Mouse (Mus musculus): ENCODE measurements around the gene Ccdc88a. TPM values are rescaled to one million over a fixed set of nuclear protein-coding genes. Genes with fewer than 3 reads are reported as not detected.
A peak's percentile ranks its signal among the peaks of the same experiment; 100 is the strongest.

Gene Ccdc88a
- polyA plus RNA-seq, 1 experiment from 2014 or later = 45.3 TPM

- Histone ChIP-seq H3K9me3 (ENCODE audit: control insufficient read depth, low read length) (no peaks in the 10 kb centered on the region), H3K27ac (ENCODE audit: low read depth, low read length) (no peak overlapping the region), H3K27me3 (ENCODE audit: control insufficient read depth, insufficient read depth, low read length) (no peaks in the 10 kb centered on the region), H3K36me3 (ENCODE audit: control insufficient read depth, insufficient read depth, low read length) (peaks cover 8% of the 10 kb centered on the region; the same call in 1 of the 2 replicates), H3K4me3 (ENCODE audit: low read depth, low read length) (no peak overlapping the region), H3K4me1 (ENCODE audit: control insufficient read depth, insufficient read depth, low read length) (no peaks in the 10 kb centered on the region), H3K9ac (ENCODE audit: low read length) (no peak overlapping the region), H3K4me2 (ENCODE audit: low read depth) (no peak overlapping the region)
- WGBS = 90% methylated on average over 10 of the region's 10 CpGs
- DNase-seq (ENCODE audit: low spot score) (no peak), ATAC-seq (ENCODE audit: insufficient read depth, low FRiP score, low TSS enrichment) (no peak)
These were observed 130.8 kb downstream of the Ccdc88a start for GRCm38 (mm10) chr11:29503948-29504893.

- 93% methylated on average over 2 of the region's 2 CpGs for WGBS
- Histone ChIP-seq H3K4me3 (ENCODE audit: low read depth, low read length) (no peak overlapping the region), H3K27ac (ENCODE audit: low read depth, low read length) (no peak overlapping the region), H3K9me3 (ENCODE audit: control insufficient read depth, low read length) (no peaks in the 10 kb centered on the region), H3K9ac (ENCODE audit: low read length) (no peak overlapping the region), H3K4me2 (ENCODE audit: low read depth) (no peak overlapping the region), H3K4me1 (ENCODE audit: control insufficient read depth, insufficient read depth, low read length) (no peaks in the 10 kb centered on the region), H3K27me3 (ENCODE audit: control insufficient read depth, insufficient read depth, low read length) (no peaks in the 10 kb centered on the region), H3K36me3 (ENCODE audit: control insufficient read depth, insufficient read depth, low read length) (peaks cover 4% of the 10 kb centered on the region; the same call in 1 of the 2 replicates)
- DNase-seq (ENCODE audit: low spot score) (no peak), ATAC-seq (ENCODE audit: insufficient read depth, low FRiP score, low TSS enrichment) (no peak)
These were observed 131.6 kb downstream of the Ccdc88a start for GRCm38 (mm10) chr11:29504899-29505625.

- no peak for DNase-seq (ENCODE audit: low spot score)
- H3K9ac ChIP-seq (ENCODE audit: low read length) = no peak overlapping the region
- WGBS = 95% methylated on average over 1 of the region's 1 CpGs
- H3K27me3 ChIP-seq (ENCODE audit: control insufficient read depth, insufficient read depth, low read length) = no peaks in the 10 kb centered on the region
- no peak overlapping the region for H3K4me2 ChIP-seq (ENCODE audit: low read depth)
- no peak for ATAC-seq (ENCODE audit: insufficient read depth, low FRiP score, low TSS enrichment)
- H3K4me3 ChIP-seq (ENCODE audit: low read depth, low read length) = no peak overlapping the region
- H3K36me3 ChIP-seq (ENCODE audit: control insufficient read depth, insufficient read depth, low read length) = 0 out of 2 replicates have a peak, but pooled peaks cover 3% of the 10 kb centered on the region
- H3K9me3 ChIP-seq (ENCODE audit: control insufficient read depth, low read length) = no peaks in the 10 kb centered on the region
- H3K4me1 ChIP-seq (ENCODE audit: control insufficient read depth, insufficient read depth, low read length) = no peaks in the 10 kb centered on the region
- no peak overlapping the region for H3K27ac ChIP-seq (ENCODE audit: low read depth, low read length)
These were observed 136.0 kb downstream of the Ccdc88a start for GRCm38 (mm10) chr11:29509421-29509820.

- DNase-seq (ENCODE audit: low spot score) (no peak), ATAC-seq (ENCODE audit: insufficient read depth, low FRiP score, low TSS enrichment) (no peak)
- Histone ChIP-seq H3K4me3 (ENCODE audit: low read depth, low read length) (no peak overlapping the region), H3K9ac (ENCODE audit: low read length) (no peak overlapping the region), H3K9me3 (ENCODE audit: control insufficient read depth, low read length) (no peaks in the 10 kb centered on the region), H3K36me3 (ENCODE audit: control insufficient read depth, insufficient read depth, low read length) (0 out of 2 replicates have a peak, but pooled peaks cover 2% of the 10 kb centered on the region), H3K4me1 (ENCODE audit: control insufficient read depth, insufficient read depth, low read length) (no peaks in the 10 kb centered on the region), H3K27ac (ENCODE audit: low read depth, low read length) (no peak overlapping the region), H3K27me3 (ENCODE audit: control insufficient read depth, insufficient read depth, low read length) (no peaks in the 10 kb centered on the region), H3K4me2 (ENCODE audit: low read depth) (no peak overlapping the region)
- 89% methylated on average over 4 of the region's 4 CpGs for WGBS
These were observed 139.5 kb downstream of the Ccdc88a start for GRCm38 (mm10) chr11:29512818-29513535.

GRCm38 (mm10) chr11:29514325-29514681, 140.8 kb downstream of the Ccdc88a start:
- Histone ChIP-seq H3K9ac (ENCODE audit: low read length) (peak overlapping the region; percentile 64), H3K4me2 (ENCODE audit: low read depth) (peak overlapping the region; percentile 63), H3K27me3 (ENCODE audit: control insufficient read depth, insufficient read depth, low read length) (no peaks in the 10 kb centered on the region), H3K4me1 (ENCODE audit: control insufficient read depth, insufficient read depth, low read length) (no peaks in the 10 kb centered on the region), H3K4me3 (ENCODE audit: low read depth, low read length) (peak overlapping the region; percentile 55), H3K27ac (ENCODE audit: low read depth, low read length) (no peak overlapping the region), H3K36me3 (ENCODE audit: control insufficient read depth, insufficient read depth, low read length) (0 out of 2 replicates have a peak, but pooled peaks cover 2% of the 10 kb centered on the region), H3K9me3 (ENCODE audit: control insufficient read depth, low read length) (no peaks in the 10 kb centered on the region)
- 31% methylated on average over 10 of the region's 10 CpGs for WGBS
- DNase-seq (ENCODE audit: low spot score) (no peak), ATAC-seq (ENCODE audit: insufficient read depth, low FRiP score, low TSS enrichment) (no peak)

- Histone ChIP-seq H3K27ac (ENCODE audit: low read depth, low read length) (no peak within 1 kb of the TSS), H3K4me3 (ENCODE audit: low read depth, low read length) (peak within 1 kb of the TSS; percentile 55), H3K27me3 (ENCODE audit: control insufficient read depth, insufficient read depth, low read length) (no peaks in the 10 kb centered on the region), H3K4me1 (ENCODE audit: control insufficient read depth, insufficient read depth, low read length) (no peaks in the 10 kb centered on the region), H3K4me2 (ENCODE audit: low read depth) (peak within 1 kb of the TSS; percentile 63), H3K9ac (ENCODE audit: low read length) (peak within 1 kb of the TSS; percentile 64), H3K36me3 (ENCODE audit: control insufficient read depth, insufficient read depth, low read length) (0 out of 2 replicates have a peak, but pooled peaks cover 2% of the 10 kb centered on the region), H3K9me3 (ENCODE audit: control insufficient read depth, low read length) (no peaks in the 10 kb centered on the region)
- ATAC-seq (ENCODE audit: insufficient read depth, low FRiP score, low TSS enrichment) (peak; percentile 98), DNase-seq (ENCODE audit: low spot score) (peak; percentile 91)
- 3% methylated on average over 40 of the region's 40 CpGs for WGBS
These were observed 141.4 kb downstream of the Ccdc88a start, which contains the start of gene Prorsd1 for GRCm38 (mm10) chr11:29514682-29515412. Prorsd1 (minus strand) TSS chr11:29515033.

GRCm38 (mm10) chr11:29525988-29526794, 152.7 kb downstream of the Ccdc88a start, which contains the start of gene Mtif2:
Mtif2 (plus strand) TSS chr11:29526408.
- DNase-seq (ENCODE audit: low spot score) = peak; percentile 88
- Histone ChIP-seq H3K4me1 (ENCODE audit: control insufficient read depth, insufficient read depth, low read length) (no peaks in the 10 kb centered on the region), H3K9me3 (ENCODE audit: control insufficient read depth, low read length) (no peaks in the 10 kb centered on the region), H3K27ac (ENCODE audit: low read depth, low read length) (peak within 1 kb of the TSS; percentile 60; the same call in 1 of the 2 replicates), H3K9ac (ENCODE audit: low read length) (peak within 1 kb of the TSS; percentile 78), H3K27me3 (ENCODE audit: control insufficient read depth, insufficient read depth, low read length) (no peaks in the 10 kb centered on the region), H3K4me3 (ENCODE audit: low read depth, low read length) (peak within 1 kb of the TSS; percentile 73), H3K36me3 (ENCODE audit: control insufficient read depth, insufficient read depth, low read length) (no peaks in the 10 kb centered on the region), H3K4me2 (ENCODE audit: low read depth) (peak within 1 kb of the TSS; percentile 80)
- 3% methylated on average over 47 of the region's 47 CpGs for WGBS
- ATAC-seq (ENCODE audit: insufficient read depth, low FRiP score, low TSS enrichment) = peak; percentile 94

Data from neural tube, embryonic 11.5 days (tissue).